Mouse (Mus musculus) cerebellum, adult 11 months (tissue): ENCODE data around the gene Abhd14b.

Source experiments
- DNase-seq: peaks from one replicate; pipeline ENCODE4 v3.0.0; 2022

Gene Abhd14b

GRCm38 (mm10) chr9:106447348-106447747 lies at the start of gene Abhd14b, which contains the start of gene Abhd14a:
Gene Abhd14b (plus strand): TSS chr9:106447459.
Gene Abhd14a (minus strand): TSS chr9:106447678.
- DNase-seq, result peak; percentile 95

DNA sequence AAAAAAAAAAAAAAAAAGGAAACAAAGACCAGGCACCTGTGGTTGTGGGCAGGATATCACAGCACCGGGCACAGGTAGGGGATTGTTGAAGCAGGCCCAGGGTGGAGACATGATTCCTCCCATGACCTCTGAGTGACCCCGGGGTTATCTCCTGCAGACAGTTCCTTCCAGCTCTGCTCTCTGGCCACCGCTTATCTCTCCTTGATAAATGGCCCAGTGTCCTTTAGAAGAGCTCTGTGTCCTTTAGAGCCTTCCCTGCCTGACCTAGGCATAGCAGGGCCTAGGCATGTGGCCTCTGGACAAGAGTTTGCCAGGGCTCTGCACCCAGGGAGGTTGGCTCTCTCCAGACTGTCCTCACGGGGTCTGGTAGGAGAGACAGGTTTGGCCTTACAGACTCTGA lies 49.5 kb upstream of the Abhd14b start:
- DNase-seq, result no peak

GRCm38 (mm10) chr9:106398667-106399311 lies 48.5 kb upstream of the Abhd14b start:
- no peak for DNase-seq

GRCm38 (mm10) chr9:106399808-106400207 lies 47.5 kb upstream of the Abhd14b start:
- DNase-seq, result no peak

DNA sequence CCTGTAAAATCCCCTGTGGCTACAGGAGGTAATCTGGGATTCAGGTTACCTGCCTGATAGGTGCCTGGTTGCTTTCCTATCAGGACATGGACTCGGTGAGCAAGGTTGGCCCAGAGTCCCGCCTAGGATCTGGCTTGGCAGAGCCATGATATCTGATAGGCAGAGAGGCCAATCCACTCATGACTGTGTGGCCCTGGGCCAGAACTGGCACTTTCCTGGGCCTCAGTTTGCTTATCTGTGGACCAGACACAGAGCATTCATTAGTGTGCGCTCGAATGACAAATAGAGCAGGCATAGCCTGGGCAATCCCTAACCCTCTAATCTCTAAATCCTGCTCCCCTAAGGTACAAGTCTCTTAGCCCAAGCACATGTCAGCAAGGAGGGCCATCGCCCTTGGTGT lies 45.1 kb upstream of the Abhd14b start:
- no peak for DNase-seq

DNA sequence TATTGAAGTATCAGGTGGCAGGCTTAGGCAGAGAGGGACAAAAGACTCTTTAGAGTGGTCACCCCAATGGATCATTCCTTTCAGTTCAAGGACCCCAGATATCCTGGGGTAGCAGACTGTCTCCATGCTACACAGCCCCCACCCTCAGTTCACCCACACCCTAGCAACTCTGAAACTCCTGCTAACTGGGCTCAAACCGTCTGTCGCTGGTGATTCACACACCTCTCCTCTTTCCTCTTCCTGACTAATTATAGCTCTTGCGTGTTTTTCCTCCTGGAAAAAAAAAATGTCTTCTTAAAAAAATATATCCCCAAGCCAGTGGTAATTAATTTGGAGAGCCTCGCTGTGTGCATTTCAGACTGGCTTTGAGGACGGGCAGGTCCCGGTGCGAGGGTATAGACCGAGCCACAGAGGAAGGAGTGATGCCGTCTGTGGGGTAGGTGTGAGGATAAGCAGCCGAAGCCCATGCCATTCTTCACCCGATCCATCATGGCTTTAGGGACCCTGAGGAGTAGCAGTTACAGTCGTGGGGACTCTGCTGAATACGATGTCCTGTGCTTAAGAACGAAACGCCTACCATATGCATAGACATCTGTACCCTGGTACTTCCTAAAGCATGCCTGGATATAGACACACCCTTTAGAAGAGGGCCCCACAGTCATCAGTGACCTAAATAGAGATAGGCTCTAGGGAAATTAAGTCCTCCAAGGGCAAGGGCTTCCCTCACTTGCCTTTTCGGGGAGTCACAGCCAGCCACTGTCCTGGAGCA lies 44.5 kb upstream of the Abhd14b start:
- no peak for DNase-seq

DNA sequence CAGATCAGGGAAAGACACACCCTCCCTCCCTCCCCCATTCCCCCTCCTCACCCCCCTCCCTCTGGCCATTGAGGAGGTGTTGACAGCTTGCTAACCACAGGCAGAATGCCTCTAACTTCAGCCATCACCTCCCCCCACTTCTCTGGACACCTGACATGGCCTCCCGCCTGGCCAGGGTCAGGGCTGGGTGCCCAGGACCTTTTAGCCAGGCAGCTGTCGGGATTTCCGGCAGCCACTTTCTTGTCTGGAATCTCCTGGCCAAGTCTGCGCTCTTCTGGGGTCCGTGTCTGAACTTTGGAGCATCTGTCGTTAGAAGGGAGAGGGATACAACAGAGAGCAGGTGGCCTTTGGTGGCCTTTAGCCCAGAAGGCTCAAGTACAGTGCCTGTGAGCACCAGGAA lies 42.0 kb upstream of the Abhd14b start:
- DNase-seq, result no peak

DNA sequence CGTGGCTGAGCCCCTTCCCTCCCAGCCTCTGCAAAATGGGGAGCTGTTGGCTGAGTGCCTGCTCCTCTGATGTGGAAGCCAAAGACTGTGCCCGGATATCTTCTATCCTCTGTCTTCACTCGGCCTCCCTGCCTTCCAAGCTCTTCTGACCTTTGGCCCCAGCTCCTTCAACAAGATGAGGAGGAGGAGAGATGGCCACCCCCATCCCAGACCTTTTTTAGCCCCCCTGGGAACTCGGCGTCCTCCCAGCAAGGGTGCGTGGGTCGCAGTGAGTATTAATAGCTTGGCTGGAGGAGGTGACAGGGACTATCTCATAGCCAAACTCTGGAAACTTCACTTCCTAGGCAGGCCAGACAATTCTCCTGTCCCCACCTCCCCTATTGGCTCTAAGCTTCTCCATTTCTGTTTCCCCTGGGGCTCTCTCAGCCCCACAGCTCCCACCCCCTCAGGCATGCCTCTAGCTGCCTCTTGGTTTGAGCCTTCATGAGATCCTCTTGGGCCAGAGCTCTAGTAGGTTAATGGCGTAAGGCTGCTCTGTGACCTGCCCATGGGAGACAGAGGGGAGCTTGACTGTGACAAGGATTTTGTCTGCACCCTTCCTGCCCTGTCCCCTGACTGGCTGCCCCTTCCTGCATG lies 40.7 kb upstream of the Abhd14b start:
- DNase-seq, result no peak

GRCm38 (mm10) chr9:106409096-106409495 lies 38.2 kb upstream of the Abhd14b start:
- DNase-seq, result no peak

DNA sequence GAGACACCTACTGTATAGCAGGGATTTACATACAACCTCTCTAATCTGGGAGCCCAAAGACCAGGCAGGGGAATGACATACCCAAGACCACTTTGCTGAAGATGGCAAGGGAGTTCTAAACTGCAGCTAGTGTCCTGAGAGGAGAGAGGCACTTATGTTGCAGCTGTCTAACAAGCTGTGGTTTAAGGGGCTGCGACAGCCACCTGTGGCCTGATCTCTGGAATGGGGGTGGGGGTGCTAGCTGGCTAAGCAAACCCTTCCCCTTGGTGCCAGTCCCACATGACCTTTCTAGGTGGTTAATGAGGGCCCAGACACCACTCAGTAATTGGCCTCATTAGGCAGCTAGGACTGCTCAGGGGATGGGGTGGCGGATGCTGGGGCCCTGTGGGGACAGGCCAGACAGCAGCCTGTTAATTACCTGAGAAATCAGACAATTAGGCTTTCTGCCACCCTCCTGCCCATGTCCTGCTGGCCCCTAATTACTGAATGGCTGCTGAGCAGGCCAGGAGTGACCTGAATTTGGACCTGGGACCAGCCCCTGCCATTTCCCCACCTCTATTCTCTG lies 37.1 kb upstream of the Abhd14b start:
- no peak for DNase-seq

DNA sequence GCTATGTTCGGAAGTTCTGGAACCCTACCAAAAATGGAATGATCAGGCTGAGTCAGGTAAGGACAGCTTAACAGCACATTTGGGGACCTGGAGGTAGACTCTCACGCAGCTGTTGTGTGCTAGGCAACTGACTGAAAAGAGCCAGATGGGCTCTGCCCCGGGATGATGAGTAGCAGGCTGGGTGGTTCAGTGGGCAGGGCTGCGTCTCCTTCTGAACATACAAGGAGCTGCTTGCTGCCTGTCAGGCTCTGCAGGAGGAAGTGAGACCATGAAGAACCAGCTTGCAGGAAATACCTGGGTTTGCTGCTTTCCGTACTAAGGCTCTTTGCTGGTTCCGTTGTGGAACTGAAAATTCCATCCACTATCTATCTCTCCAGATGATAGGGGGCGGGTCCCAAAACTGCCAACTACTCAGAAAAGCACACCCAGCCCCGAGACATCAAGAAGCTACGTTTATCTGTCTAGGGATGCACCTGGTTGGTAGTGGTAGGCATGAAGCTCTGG lies 36.1 kb upstream of the Abhd14b start:
- no peak for DNase-seq

GRCm38 (mm10) chr9:106411729-106412128 lies 35.5 kb upstream of the Abhd14b start:
- DNase-seq, result no peak

DNA sequence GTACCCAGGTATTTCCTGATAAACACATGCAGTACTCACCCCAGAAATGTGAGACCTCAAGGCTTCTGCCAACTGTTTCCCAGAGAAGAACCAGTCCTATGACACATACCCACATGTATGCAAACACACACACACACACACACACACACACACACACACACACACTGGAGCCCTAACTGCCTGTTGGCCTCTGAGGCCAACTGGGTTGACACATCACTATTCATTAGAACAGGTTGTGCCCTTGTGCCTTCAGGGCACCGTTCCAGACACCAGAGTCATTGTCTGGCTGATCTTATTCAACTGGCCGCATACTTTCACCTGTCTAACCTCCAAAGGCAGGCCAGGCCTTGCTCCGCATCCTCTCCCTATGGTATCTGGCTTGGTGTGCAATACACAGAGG lies 35.0 kb upstream of the Abhd14b start:
- DNase-seq, result no peak

DNA sequence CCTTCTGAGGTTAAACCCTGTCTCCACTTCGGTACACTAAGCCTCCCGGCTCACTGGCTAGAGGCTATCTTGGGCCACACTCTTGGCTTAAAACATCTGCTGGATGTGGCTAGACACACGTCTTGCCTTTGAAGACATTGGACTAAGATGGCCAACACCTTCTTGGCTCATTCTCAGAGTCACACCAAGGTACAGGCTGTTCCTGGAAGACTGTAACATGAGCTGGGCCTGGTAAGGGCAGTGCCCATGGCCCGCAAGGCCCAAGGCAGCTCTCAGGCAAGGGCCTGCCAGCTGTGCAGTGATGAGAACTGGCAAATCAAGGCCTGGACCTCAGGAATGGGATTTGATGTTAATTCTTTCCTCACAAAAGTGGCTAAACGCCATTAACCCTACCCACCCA lies 33.7 kb upstream of the Abhd14b start:
- no peak for DNase-seq

- DNase-seq, result no peak
Observed at GRCm38 (mm10) chr9:106416826-106417225, 30.4 kb upstream of the Abhd14b start.

GRCm38 (mm10) chr9:106417841-106418625 lies 29.2 kb upstream of the Abhd14b start:
- peak; percentile 70 for DNase-seq

DNA sequence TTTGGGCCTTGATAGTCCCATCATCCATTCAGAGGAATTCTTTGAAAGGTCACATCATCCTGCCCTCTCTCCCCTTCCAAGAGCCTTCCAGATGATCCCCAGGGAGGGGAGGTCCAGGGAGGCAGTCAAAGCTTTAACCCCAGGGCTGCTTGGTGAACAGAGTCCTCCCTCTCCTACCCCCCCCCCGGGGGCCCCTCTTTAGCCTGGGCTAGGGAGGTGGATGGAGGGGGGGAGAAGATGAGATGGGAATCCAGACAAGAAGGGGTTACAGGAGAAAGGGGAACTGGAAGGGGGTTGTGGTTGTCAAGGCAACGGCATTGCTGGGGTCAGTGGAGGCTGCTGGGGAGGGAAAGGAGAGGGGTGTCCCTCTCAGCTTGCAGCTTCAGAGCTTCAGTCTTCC lies 26.7 kb upstream of the Abhd14b start:
- no peak for DNase-seq

- no peak for DNase-seq
Observed at GRCm38 (mm10) chr9:106421033-106421864, 26.0 kb upstream of the Abhd14b start.

DNA sequence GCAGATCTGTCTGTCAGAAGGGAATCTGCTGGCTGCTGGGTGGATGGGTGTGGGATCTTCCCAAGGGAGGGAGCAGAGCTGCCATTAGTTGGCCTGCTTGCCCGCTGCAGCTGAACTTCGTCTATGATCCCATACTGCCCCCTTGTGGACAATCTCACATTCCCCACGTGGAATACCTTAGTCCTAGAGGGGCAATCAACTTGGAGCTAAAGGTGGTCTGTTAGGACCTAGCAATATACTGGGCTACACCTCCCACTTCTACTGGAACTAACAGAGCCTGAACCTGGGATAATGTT lies 25.4 kb upstream of the Abhd14b start:
- DNase-seq, result peak; percentile 78

DNA sequence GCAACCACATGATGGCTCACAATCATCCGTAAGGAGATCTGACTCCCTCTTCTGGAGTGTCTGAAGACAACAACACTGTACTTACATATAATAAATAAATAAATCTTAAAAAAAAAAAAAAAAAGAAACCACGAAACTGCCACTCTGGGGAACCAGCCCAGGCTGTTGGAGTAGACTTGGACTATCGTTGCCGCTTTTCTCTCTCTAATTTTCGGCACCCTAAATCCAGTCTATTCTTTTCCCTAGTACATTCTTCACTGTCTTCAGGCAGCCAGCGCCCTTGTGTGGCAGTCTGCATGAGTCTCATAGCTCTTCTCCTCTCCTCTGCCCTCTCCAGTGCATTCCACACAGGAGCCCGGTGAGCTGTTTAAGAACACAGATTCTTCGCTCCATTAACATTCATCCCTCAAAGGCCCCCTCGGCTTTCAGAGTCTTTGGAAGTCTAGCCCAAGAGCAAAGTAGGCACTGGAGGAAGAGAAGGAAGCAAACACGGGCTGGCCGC lies 18.5 kb upstream of the Abhd14b start:
- no peak for DNase-seq

DNA sequence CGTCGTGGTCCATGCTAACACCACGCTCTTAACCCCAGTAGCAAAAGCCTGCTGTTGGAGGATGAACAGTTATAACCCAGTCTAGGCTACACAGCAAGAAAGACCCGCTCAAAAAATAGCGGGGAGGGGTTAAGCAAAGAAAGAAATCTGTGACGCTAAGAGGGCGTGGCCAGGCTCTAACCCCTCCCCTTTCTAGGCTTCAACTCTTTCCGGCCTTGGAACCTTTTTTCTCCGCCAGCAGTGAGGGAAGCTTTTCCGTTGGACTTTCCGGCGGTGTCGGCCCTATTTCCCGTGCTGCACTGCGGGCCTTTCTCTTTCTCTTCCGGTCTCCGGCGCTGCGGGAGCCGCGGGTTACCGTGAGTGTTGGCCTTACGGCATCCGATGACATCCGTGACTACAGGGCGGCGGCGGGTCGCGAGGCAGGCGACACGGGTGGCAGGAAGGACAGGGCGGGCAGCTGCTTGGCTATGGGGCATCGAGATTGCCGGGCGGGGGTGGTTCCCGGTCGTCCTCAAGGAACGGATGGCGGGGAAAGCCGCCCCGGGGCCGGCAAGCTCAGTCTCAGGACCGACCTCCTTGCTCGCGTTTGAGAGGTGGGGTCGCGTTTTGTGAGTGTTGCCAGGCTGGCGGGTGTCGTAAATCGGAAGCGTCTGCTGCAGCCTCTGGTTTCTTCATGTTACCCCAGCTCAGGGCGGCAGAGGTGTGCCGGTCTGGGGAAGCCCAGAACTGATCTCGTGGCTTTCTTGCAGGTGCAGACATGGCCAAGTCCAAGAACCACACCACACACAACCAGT lies 17.8 kb upstream of the Abhd14b start, which contains the start of gene Rpl29:
Rpl29 (plus strand) TSS at position 234 of the 794 bp plus-strand sequence.
- peak; percentile 94 for DNase-seq
